Mouse (Mus musculus) spleen, embryonic (tissue): ENCODE results near the gene Map4.

Source experiments
- CTCF ChIA-PET: fragments of 350-600 bp; sonication (Branson Sonifier 250); formaldehyde crosslinking; loops from one replicate; lab custom pipeline; 2022; lab: Charles Lee

Gene Map4

GRCm38 (mm10) chr9:109989084-109989483 lies 57.8 kb downstream of the Map4 start:
- CTCF ChIA-PET = no interaction called here

GRCm38 (mm10) chr9:109997441-109997840 lies 66.2 kb downstream of the Map4 start:
- CTCF ChIA-PET = no interaction called here

GRCm38 (mm10) chr9:110001946-110002345 lies 70.7 kb downstream of the Map4 start:
- CTCF ChIA-PET = interaction anchor here (0.7 kb wide), 1 partner anchor 10 kb away, joined by 6 read pairs; no protein-coding TSS in a partner anchor

- CTCF ChIA-PET = no interaction called here
These were observed 71.2 kb downstream of the Map4 start for GRCm38 (mm10) chr9:110002413-110002812.

GRCm38 (mm10) chr9:110019224-110019623 lies 88.0 kb downstream of the Map4 start:
- CTCF ChIA-PET = no interaction called here

- CTCF ChIA-PET = interaction anchor here (0.6 kb wide), 1 partner anchor 1062 kb away, joined by 4 read pairs; no protein-coding TSS in a partner anchor
These were observed 89.1 kb downstream of the Map4 start for GRCm38 (mm10) chr9:110020405-110020804.

GRCm38 (mm10) chr9:110021463-110021862 lies 90.2 kb downstream of the Map4 start:
- CTCF ChIA-PET = no interaction called here

- CTCF ChIA-PET = no interaction called here
These were observed 90.9 kb downstream of the Map4 start for GRCm38 (mm10) chr9:110022151-110022550.

GRCm38 (mm10) chr9:110035091-110035490 lies 103.8 kb downstream of the Map4 start:
- CTCF ChIA-PET = no interaction called here

- CTCF ChIA-PET = no interaction called here
These were observed 106.6 kb downstream of the Map4 start for GRCm38 (mm10) chr9:110037895-110038294.

GRCm38 (mm10) chr9:110038485-110038884 lies 107.2 kb downstream of the Map4 start:
- CTCF ChIA-PET = no interaction called here

- CTCF ChIA-PET = no interaction called here
These were observed 113.1 kb downstream of the Map4 start for GRCm38 (mm10) chr9:110044373-110044772.

GRCm38 (mm10) chr9:110045763-110046377 lies 114.6 kb downstream of the Map4 start:
- CTCF ChIA-PET = no interaction called here

GRCm38 (mm10) chr9:110047260-110047659 lies 116.0 kb downstream of the Map4 start:
- CTCF ChIA-PET = interaction anchor here (0.5 kb wide), 1 partner anchor 14 kb away, joined by 4 read pairs; no protein-coding TSS in a partner anchor

- CTCF ChIA-PET = no interaction called here
These were observed 116.6 kb downstream of the Map4 start for GRCm38 (mm10) chr9:110047857-110048256.

- CTCF ChIA-PET = interaction anchor here (0.7 kb wide), 1 partner anchor 10 kb away, joined by 5 read pairs; no protein-coding TSS in a partner anchor
These were observed 119.9 kb downstream of the Map4 start for GRCm38 (mm10) chr9:110051184-110051583.

GRCm38 (mm10) chr9:110051869-110052661 lies 120.8 kb downstream of the Map4 start:
- CTCF ChIA-PET = no interaction called here

- CTCF ChIA-PET = no interaction called here
These were observed 121.7 kb downstream of the Map4 start for GRCm38 (mm10) chr9:110052951-110053304.

GRCm38 (mm10) chr9:110053305-110054079 lies 122.2 kb downstream of the Map4 start:
- CTCF ChIA-PET = no interaction called here

- CTCF ChIA-PET = no interaction called here
These were observed 122.8 kb downstream of the Map4 start for GRCm38 (mm10) chr9:110054080-110054421.

- CTCF ChIA-PET = interaction anchor here (0.7 kb wide), 1 partner anchor 596 kb away, joined by 8 read pairs; no protein-coding TSS in a partner anchor
These were observed 123.5 kb downstream of the Map4 start for GRCm38 (mm10) chr9:110054781-110055180.

- CTCF ChIA-PET = no interaction called here
These were observed 125.9 kb downstream of the Map4 start for GRCm38 (mm10) chr9:110057200-110057599.
